Mouse (Mus musculus): ENCODE measurements around the gene Angel1.

DNA sequence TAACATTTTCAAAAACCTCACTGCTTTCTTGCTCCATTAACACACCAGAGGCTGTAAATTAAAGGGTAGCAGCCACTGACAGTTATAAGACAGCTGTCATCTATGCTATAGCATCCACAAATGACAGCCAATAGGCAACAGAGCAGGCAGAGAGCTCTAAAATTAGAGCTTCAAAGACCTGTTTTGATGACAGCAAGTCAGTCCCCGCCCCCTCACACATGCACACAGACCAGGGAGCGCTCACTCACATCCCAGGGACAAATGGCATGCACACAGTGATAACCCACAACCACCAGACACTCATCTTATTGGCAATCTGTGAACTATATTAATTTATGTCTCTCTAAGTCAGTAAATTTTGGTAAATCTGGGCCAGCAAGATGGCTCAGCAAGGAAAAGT is 2.0 kb downstream of the Angel1 start:
- TF ChIP-seq POLR2AphosphoS5 (IDR thresholded peaks at IDR 0.05; ENCODE audit: insufficient replicate concordance, low read depth, low read length) (no peak), GATA1 (IDR thresholded peaks at IDR 0.05; ENCODE audit: borderline replicate concordance, low read length) (no peak), CTCF (IDR thresholded peaks at IDR 0.05; ENCODE audit: low read depth, low read length) (no peak), TAL1 (conservative IDR thresholded peaks at IDR 0.05; ENCODE audit: low read depth, low read length) (no peak)
